Mouse (Mus musculus): ENCODE data around the gene Cfap157. TPM values are rescaled to one million over a fixed set of nuclear protein-coding genes. Genes with fewer than 3 reads are reported as not detected.

Gene Cfap157
- polyA plus RNA-seq, 1 experiment = 0.81 TPM

- no peak overlapping the region for H3ac ChIP-seq (ENCODE audit: control insufficient read depth, insufficient read length, low read depth)
- no peak overlapping the region for H3K4me3 ChIP-seq (ENCODE audit: insufficient read depth, poor library complexity, severe bottlenecking)
- no peaks in the 10 kb centered on the region for H3K36me3 ChIP-seq (ENCODE audit: control insufficient read depth, insufficient read depth)
- no peaks in the 10 kb centered on the region for H3K79me3 ChIP-seq (ENCODE audit: low read depth)
- H3K79me2 ChIP-seq (ENCODE audit: control insufficient read depth, insufficient read depth) = no peaks in the 10 kb centered on the region
- TF ChIP-seq MYOD1 (IDR thresholded peaks at IDR 0.05; ENCODE audit: control insufficient read depth, insufficient read length, low read depth) (no peak), CEBPB (IDR thresholded peaks at IDR 0.05; ENCODE audit: low read depth) (no peak), FOSL1 (IDR thresholded peaks at IDR 0.05; ENCODE audit: insufficient read depth, low read length, poor library complexity, severe bottlenecking) (no peak), CTCF (IDR thresholded peaks at IDR 0.05; ENCODE audit: control insufficient read depth, insufficient read depth, insufficient read length) (no peak), USF1 (IDR thresholded peaks at IDR 0.05; ENCODE audit: low read depth) (no peak), MAX (IDR thresholded peaks at IDR 0.05) (no peak), MYOG (IDR thresholded peaks at IDR 0.05; ENCODE audit: control insufficient read depth, extremely low read depth, insufficient read length) (no peak)
- no peaks in the 10 kb centered on the region for H3K27me3 ChIP-seq (ENCODE audit: control insufficient read depth, insufficient read depth, insufficient read length)
These were observed 53.4 kb downstream of the Cfap157 start for GRCm38 (mm10) chr2:32730854-32731253.

DNA sequence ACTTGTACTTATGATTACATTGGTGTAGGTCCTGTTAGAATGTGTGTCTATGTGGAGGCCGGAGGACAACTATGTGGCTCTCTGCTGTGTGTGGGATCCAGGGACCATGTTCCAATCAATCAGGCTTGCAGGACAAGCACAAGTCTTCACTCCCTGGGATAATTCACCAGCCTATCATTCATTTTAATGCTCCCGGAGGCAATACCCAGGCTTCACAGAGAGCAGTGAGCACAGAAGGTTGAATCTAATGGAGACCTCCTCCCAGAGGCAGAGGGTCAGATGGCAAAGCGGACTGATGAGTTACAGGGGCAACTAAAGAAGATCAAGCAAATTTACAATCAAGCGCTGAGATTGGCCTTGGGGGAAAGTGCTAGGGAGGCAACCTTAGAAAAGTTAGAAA lies 54.7 kb downstream of the Cfap157 start:
- no peak overlapping the region for H3K4me3 ChIP-seq (ENCODE audit: insufficient read depth, poor library complexity, severe bottlenecking)
- H3K36me3 ChIP-seq (ENCODE audit: control insufficient read depth, insufficient read depth) = no peaks in the 10 kb centered on the region
- no peak for TF ChIP-seq USF1 (IDR thresholded peaks at IDR 0.05; ENCODE audit: low read depth)
- no peak for TF ChIP-seq MAX (IDR thresholded peaks at IDR 0.05)
- TF ChIP-seq MYOD1 (IDR thresholded peaks at IDR 0.05; ENCODE audit: control insufficient read depth, insufficient read length, low read depth) = no peak
- no peak for TF ChIP-seq CTCF (IDR thresholded peaks at IDR 0.05; ENCODE audit: control insufficient read depth, insufficient read depth, insufficient read length)
- TF ChIP-seq MYOG (IDR thresholded peaks at IDR 0.05; ENCODE audit: control insufficient read depth, extremely low read depth, insufficient read length) = no peak
- no peak for TF ChIP-seq CEBPB (IDR thresholded peaks at IDR 0.05; ENCODE audit: low read depth)
- no peak for TF ChIP-seq FOSL1 (IDR thresholded peaks at IDR 0.05; ENCODE audit: insufficient read depth, low read length, poor library complexity, severe bottlenecking)
- H3ac ChIP-seq (ENCODE audit: control insufficient read depth, insufficient read length, low read depth) = no peak overlapping the region
- no peaks in the 10 kb centered on the region for H3K79me2 ChIP-seq (ENCODE audit: control insufficient read depth, insufficient read depth)
- H3K79me3 ChIP-seq (ENCODE audit: low read depth) = no peaks in the 10 kb centered on the region
- H3K27me3 ChIP-seq (ENCODE audit: control insufficient read depth, insufficient read depth, insufficient read length) = no peaks in the 10 kb centered on the region

DNA sequence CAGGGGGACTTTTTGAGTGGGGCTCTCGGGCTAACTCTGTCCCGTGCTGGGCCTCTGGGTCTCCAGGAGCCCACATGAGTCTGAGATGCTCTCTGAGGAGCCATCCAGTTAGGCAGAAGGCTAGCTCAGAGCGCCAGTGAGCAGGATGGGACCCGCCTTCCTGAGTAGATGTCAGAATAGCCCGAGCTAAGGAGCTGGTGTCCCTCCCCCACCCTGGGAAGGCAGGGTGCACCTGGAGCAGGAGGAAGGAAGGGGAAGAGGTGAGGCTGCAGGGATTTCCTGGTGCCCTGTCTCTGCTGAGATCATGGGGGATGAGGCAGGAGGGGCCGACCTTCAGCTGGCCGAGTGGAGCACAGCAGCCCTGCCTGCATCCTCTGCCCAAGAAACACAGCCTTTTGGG lies 55.8 kb downstream of the Cfap157 start:
- no peaks in the 10 kb centered on the region for H3K27me3 ChIP-seq (ENCODE audit: control insufficient read depth, insufficient read depth, insufficient read length)
- no peak overlapping the region for H3K4me3 ChIP-seq (ENCODE audit: insufficient read depth, poor library complexity, severe bottlenecking)
- no peak overlapping the region for H3ac ChIP-seq (ENCODE audit: control insufficient read depth, insufficient read length, low read depth)
- H3K36me3 ChIP-seq (ENCODE audit: control insufficient read depth, insufficient read depth) = no peaks in the 10 kb centered on the region
- H3K79me3 ChIP-seq (ENCODE audit: low read depth) = no peaks in the 10 kb centered on the region
- TF ChIP-seq USF1 (IDR thresholded peaks at IDR 0.05; ENCODE audit: low read depth) (no peak), CTCF (IDR thresholded peaks at IDR 0.05; ENCODE audit: control insufficient read depth, insufficient read depth, insufficient read length) (no peak), MAX (IDR thresholded peaks at IDR 0.05) (no peak), FOSL1 (IDR thresholded peaks at IDR 0.05; ENCODE audit: insufficient read depth, low read length, poor library complexity, severe bottlenecking) (no peak), MYOD1 (IDR thresholded peaks at IDR 0.05; ENCODE audit: control insufficient read depth, insufficient read length, low read depth) (no peak), MYOG (IDR thresholded peaks at IDR 0.05; ENCODE audit: control insufficient read depth, extremely low read depth, insufficient read length) (no peak), CEBPB (IDR thresholded peaks at IDR 0.05; ENCODE audit: low read depth) (no peak)
- H3K79me2 ChIP-seq (ENCODE audit: control insufficient read depth, insufficient read depth) = no peaks in the 10 kb centered on the region

GRCm38 (mm10) chr2:32727435-32727834 lies 56.8 kb downstream of the Cfap157 start:
- H3K4me3 ChIP-seq (ENCODE audit: insufficient read depth, poor library complexity, severe bottlenecking) = no peak overlapping the region
- TF ChIP-seq CTCF (IDR thresholded peaks at IDR 0.05; ENCODE audit: control insufficient read depth, insufficient read depth, insufficient read length) = no peak
- no peak for TF ChIP-seq MYOG (IDR thresholded peaks at IDR 0.05; ENCODE audit: control insufficient read depth, extremely low read depth, insufficient read length)
- no peaks in the 10 kb centered on the region for H3K27me3 ChIP-seq (ENCODE audit: control insufficient read depth, insufficient read depth, insufficient read length)
- H3K36me3 ChIP-seq (ENCODE audit: control insufficient read depth, insufficient read depth) = no peaks in the 10 kb centered on the region
- peak overlapping the region; percentile 28 for H3ac ChIP-seq (ENCODE audit: control insufficient read depth, insufficient read length, low read depth)
- no peaks in the 10 kb centered on the region for H3K79me2 ChIP-seq (ENCODE audit: control insufficient read depth, insufficient read depth)
- no peaks in the 10 kb centered on the region for H3K79me3 ChIP-seq (ENCODE audit: low read depth)

Other genes with a start within 250 kb of the Cfap157 start
- gene Fam102a, start 249.1 kb downstream of the Cfap157 start, polyA plus RNA-seq (2012; fragmentation: generic; extraction: Trizol) = 2.4 TPM
- gene Dpm2, start 213.6 kb downstream of the Cfap157 start, polyA plus RNA-seq (2012; fragmentation: generic; extraction: Trizol) = 73.7 TPM
- 0.05 TPM for gene Pip5kl1, start 209.6 kb downstream of the Cfap157 start, polyA plus RNA-seq (2012; fragmentation: generic; extraction: Trizol)
- gene 9430097D07Rik, start 208.7 kb downstream of the Cfap157 start, polyA plus RNA-seq (2012; fragmentation: generic; extraction: Trizol) = 0.04 TPM
- 82.3 TPM for gene St6galnac4, start 197.3 kb downstream of the Cfap157 start, polyA plus RNA-seq (2012; fragmentation: generic; extraction: Trizol)
- 59.1 TPM for gene St6galnac6, start 184.7 kb downstream of the Cfap157 start, polyA plus RNA-seq (2012; fragmentation: generic; extraction: Trizol)
- 184 TPM for gene Ak1, start 162.7 kb downstream of the Cfap157 start, polyA plus RNA-seq (2012; fragmentation: generic; extraction: Trizol)
- gene Eng, start 137.8 kb downstream of the Cfap157 start, polyA plus RNA-seq (2012; fragmentation: generic; extraction: Trizol) = 1.1 TPM
- 26.7 TPM for gene Fpgs, start 80.3 kb downstream of the Cfap157 start, polyA plus RNA-seq (2012; fragmentation: generic; extraction: Trizol)
- 112 TPM for gene Cdk9, start 71.4 kb downstream of the Cfap157 start, polyA plus RNA-seq (2012; fragmentation: generic; extraction: Trizol)
- gene Sh2d3c, start 63.4 kb downstream of the Cfap157 start, polyA plus RNA-seq (2012; fragmentation: generic; extraction: Trizol) = 0.50 TPM
- not detected for gene 6330409D20Rik, start 43.4 kb downstream of the Cfap157 start, polyA plus RNA-seq (2012; fragmentation: generic; extraction: Trizol)
- gene Tor2a, start 27.2 kb downstream of the Cfap157 start, polyA plus RNA-seq (2012; fragmentation: generic; extraction: Trizol) = 35.7 TPM
- 0.14 TPM for gene Ttc16, start 8.8 kb downstream of the Cfap157 start, polyA plus RNA-seq (2012; fragmentation: generic; extraction: Trizol)
- 83.9 TPM for gene Ptrh1, start 8.6 kb downstream of the Cfap157 start, polyA plus RNA-seq (2012; fragmentation: generic; extraction: Trizol)
- gene Stxbp1, start 62.8 kb upstream of the Cfap157 start, polyA plus RNA-seq (2012; fragmentation: generic; extraction: Trizol) = 28.7 TPM
- gene Fam129b, start 91.7 kb upstream of the Cfap157 start, polyA plus RNA-seq (2012; fragmentation: generic; extraction: Trizol) = 294 TPM
- gene Rpl12, start 177.1 kb upstream of the Cfap157 start, polyA plus RNA-seq (2012; fragmentation: generic; extraction: Trizol) = 3,677 TPM
- gene Lrsam1, start 177.2 kb upstream of the Cfap157 start, polyA plus RNA-seq (2012; fragmentation: generic; extraction: Trizol) = 10.3 TPM
- gene Slc2a8, start 197.7 kb upstream of the Cfap157 start, polyA plus RNA-seq (2012; fragmentation: generic; extraction: Trizol) = 4.3 TPM

All from C2C12 (cell line).